Mouse (Mus musculus) brain, adult 2 months (tissue): Measurements from ENCODE around the gene Gm21836.
"Not testable (repeated sequence)": the region's sequence is repeated elsewhere in the genome, so short reads cannot be mapped to it uniquely, and the experiment has no call there.

Experiments used
- DNase-seq: peaks from one replicate; pipeline ENCODE4 v3.0.0; 2011; ENCODE audit warnings: low read depth, low spot score

Gene Gm21836

GRCm38 (mm10) chr9:124493693-124494092, at the start of gene Gm21836:
Gm21836 (minus strand) TSS chr9:124493793.
- DNase-seq = not testable (repeated sequence)

DNA sequence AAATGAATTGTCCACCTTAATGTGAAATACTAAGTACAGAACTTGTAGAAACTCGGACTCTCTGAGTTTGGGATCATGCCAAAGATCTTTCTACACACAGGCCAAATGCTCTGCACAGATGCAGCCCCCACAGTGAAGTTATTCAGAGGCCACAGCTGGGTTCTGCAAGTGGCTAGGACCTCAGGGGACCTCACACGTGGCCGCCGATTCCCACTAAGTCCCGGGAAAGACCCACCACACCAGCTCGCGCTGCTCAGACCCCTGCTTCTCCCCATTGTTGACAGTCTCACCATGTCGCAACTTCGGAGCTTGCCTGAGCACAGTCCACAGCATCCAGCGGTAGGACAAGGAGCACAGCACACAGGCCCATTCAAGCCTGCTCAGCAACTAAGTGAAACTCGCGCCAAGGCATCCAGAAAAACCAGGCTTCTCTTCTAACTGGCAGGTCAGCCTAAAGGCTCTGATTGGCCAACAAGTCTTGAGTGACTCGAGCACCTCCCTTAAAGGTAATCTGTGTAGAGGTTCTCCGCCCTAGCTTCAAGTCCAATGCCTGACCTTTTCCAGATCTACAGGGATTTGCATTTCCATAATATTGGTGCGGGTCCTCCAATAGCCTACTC, 13.1 kb downstream of the Gm21836 start:
- DNase-seq = not testable (repeated sequence)

DNA sequence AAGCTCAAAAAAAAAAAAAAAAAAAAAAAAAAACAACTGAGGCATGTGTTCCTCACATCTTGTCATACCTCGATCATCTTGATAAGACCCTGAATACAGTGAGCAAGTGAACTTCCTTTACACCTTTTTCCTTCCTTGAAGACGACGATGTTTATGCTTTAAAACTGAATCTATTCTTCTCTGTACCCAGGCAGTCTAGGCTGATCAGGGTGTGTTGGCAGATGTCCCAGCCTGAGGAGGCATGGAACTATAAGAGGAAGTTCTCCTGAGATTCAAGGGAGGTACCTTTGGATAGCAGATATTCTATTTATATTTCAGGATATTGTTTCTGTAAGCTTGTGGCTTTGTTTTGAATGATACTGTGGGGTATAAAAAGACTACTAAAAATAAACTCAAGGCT, 15.5 kb downstream of the Gm21836 start:
- DNase-seq = peak; percentile 55

- DNase-seq = no peak
Measured at GRCm38 (mm10) chr9:124476096-124476902, 17.3 kb downstream of the Gm21836 start, which contains the start of gene Ppp2r3d. Ppp2r3d (minus strand) TSS chr9:124476898.

GRCm38 (mm10) chr9:124475689-124476088, 17.9 kb downstream of the Gm21836 start:
- no peak for DNase-seq

GRCm38 (mm10) chr9:124456572-124456971, 37.0 kb downstream of the Gm21836 start:
- DNase-seq = no peak
